Mouse (Mus musculus): ENCODE data around the gene Epp13.
"Not testable (repeated sequence)": the region's sequence is repeated elsewhere in the genome, so short reads cannot be mapped to it uniquely, and the experiment has no call there.

Gene Epp13

GRCm38 (mm10) chr7:6252410-6252809 is at the start of gene Epp13:
Epp13 (plus strand) TSS chr7:6252710.
- no peak for DNase-seq (ENCODE audit: low read depth, low spot score)

- no peak for DNase-seq (ENCODE audit: low read depth, low spot score)
Measured at GRCm38 (mm10) chr7:6204200-6204599, 48.3 kb upstream of the Epp13 start.

GRCm38 (mm10) chr7:6213144-6213543 is 39.4 kb upstream of the Epp13 start:
- DNase-seq (ENCODE audit: low read depth, low spot score) = no peak

GRCm38 (mm10) chr7:6214691-6215090 is 37.8 kb upstream of the Epp13 start:
- not testable (repeated sequence) for DNase-seq (ENCODE audit: low read depth, low spot score)

- DNase-seq (ENCODE audit: low read depth, low spot score) = no peak
Measured at GRCm38 (mm10) chr7:6220147-6220546, 32.4 kb upstream of the Epp13 start.

GRCm38 (mm10) chr7:6221978-6222377 is 30.5 kb upstream of the Epp13 start, which contains the start of gene Zscan5b:
Zscan5b (plus strand) TSS chr7:6222278.
- no peak for DNase-seq (ENCODE audit: low read depth, low spot score)

- DNase-seq (ENCODE audit: low read depth, low spot score) = peak; percentile 3
Measured at GRCm38 (mm10) chr7:6228491-6228890, 24.0 kb upstream of the Epp13 start.

- DNase-seq (ENCODE audit: low read depth, low spot score) = no peak
Measured at GRCm38 (mm10) chr7:6239787-6240186, 12.7 kb upstream of the Epp13 start.

- DNase-seq (ENCODE audit: low read depth, low spot score) = peak; percentile 50
Measured at GRCm38 (mm10) chr7:6240841-6241425, 11.6 kb upstream of the Epp13 start.

GRCm38 (mm10) chr7:6244361-6245292 is 7.9 kb upstream of the Epp13 start:
- DNase-seq (ENCODE audit: low read depth, low spot score) = peak; percentile 67

GRCm38 (mm10) chr7:6254451-6254850 is 1.9 kb downstream of the Epp13 start:
- DNase-seq (ENCODE audit: low read depth, low spot score) = no peak

GRCm38 (mm10) chr7:6257386-6257785 is 4.9 kb downstream of the Epp13 start:
- DNase-seq (ENCODE audit: low read depth, low spot score) = no peak

GRCm38 (mm10) chr7:6258232-6259220 is 6.0 kb downstream of the Epp13 start:
- no peak for DNase-seq (ENCODE audit: low read depth, low spot score)

- not testable (repeated sequence) for DNase-seq (ENCODE audit: low read depth, low spot score)
Measured at GRCm38 (mm10) chr7:6260004-6260403, 7.5 kb downstream of the Epp13 start.

- no peak for DNase-seq (ENCODE audit: low read depth, low spot score)
Measured at GRCm38 (mm10) chr7:6262120-6262519, 9.6 kb downstream of the Epp13 start.

- DNase-seq (ENCODE audit: low read depth, low spot score) = no peak
Measured at GRCm38 (mm10) chr7:6262984-6263383, 10.5 kb downstream of the Epp13 start.

- peak; percentile 19 for DNase-seq (ENCODE audit: low read depth, low spot score)
Measured at GRCm38 (mm10) chr7:6265695-6266094, 13.2 kb downstream of the Epp13 start.

GRCm38 (mm10) chr7:6277906-6278305 is 25.4 kb downstream of the Epp13 start:
- DNase-seq (ENCODE audit: low read depth, low spot score) = no peak

- peak; percentile 85 for DNase-seq (ENCODE audit: low read depth, low spot score)
Measured at GRCm38 (mm10) chr7:6282749-6283148, 30.2 kb downstream of the Epp13 start.

- peak; percentile 89 for DNase-seq (ENCODE audit: low read depth, low spot score)
Measured at GRCm38 (mm10) chr7:6283451-6284075, 31.1 kb downstream of the Epp13 start.

- no peak for DNase-seq (ENCODE audit: low read depth, low spot score)
Measured at GRCm38 (mm10) chr7:6284442-6285012, 32.0 kb downstream of the Epp13 start.

Data from forelimb bud, embryonic 11.5 days (tissue).